Mouse (Mus musculus) liver, embryonic 14.5 days (tissue): ENCODE measurements around the gene As3mt.

Experiments
- CTCF ChIP-seq: IDR thresholded peaks from 2 replicates; pipeline ENCODE4 v1.5.1; 2016; ENCODE audit warnings: antibody characterized with exemption, low read depth, control low read depth
- EP300 ChIP-seq: IDR thresholded peaks from 2 replicates; pipeline ENCODE4 v1.6.1; 2016; ENCODE audit warnings: antibody characterized with exemption, low read depth

DNA sequence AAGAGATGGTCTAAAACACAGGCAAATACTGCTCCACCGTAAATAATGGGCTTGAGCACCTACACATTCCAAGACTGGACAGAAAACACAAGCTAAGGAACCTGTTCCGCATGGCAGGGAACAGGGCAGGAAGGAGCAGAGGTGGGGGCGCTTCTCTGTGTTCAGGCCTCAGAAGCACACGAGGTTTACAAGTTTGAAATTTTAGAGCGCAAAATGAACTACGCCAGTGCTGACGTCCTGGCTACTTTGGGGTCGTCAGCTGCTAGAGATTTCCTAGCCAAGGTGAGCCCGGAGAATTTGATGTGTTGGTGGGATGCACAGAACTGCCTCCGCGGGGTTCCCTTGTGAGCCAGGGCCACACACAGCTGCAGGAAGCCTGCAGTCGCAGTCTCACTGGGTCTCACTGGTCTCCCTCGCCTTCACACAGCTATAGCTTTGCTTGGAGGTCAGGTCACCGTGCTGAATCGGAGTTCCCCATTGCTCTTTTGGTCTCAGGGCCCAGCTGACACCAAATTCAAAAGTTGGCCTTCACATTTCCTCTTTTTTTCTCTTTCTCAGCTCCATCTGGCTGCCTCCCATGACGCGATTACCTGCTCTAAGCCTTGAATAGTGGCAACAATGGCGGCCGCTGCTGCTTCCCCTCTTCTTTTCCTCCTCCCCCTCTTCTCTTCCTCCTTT, 9.3 kb upstream of the As3mt start:
- TF ChIP-seq CTCF (no peak), EP300 (no peak)
